Mouse (Mus musculus): Measurements from ENCODE around the gene Vta1. TPM values are rescaled to one million over a fixed set of nuclear protein-coding genes. Genes with fewer than 3 reads are reported as not detected.

The Vta1 gene
- polyA plus RNA-seq, 1 experiment from 2014 or later = 93.5 TPM

DNA sequence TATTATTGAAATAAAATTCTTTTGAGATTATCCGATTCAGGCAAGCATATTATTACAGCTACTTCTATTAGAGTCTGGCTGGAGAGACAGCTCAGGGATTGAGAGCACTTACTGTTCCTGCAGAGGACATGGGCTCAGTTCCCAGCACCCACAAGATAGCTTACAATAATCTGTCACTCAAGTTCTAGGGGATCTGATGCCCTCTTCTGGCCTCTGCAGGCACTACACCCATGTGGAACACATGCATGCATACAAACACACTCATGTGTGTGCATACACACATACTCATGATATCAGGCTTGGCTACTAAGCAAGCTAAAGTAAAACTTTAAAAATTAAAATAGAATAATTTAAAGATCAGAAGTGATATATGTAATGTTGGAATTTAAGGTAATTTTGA lies 19.7 kb downstream of the Vta1 start:
- Histone ChIP-seq H3K9ac (ENCODE audit: low read length) (no peak overlapping the region), H3K36me3 (ENCODE audit: control insufficient read depth, insufficient read depth, low read length) (peaks cover 20% of the 10 kb centered on the region; the same call in 1 of the 2 replicates), H3K4me3 (ENCODE audit: low read depth, low read length) (no peak overlapping the region), H3K27ac (ENCODE audit: low read depth) (no peak overlapping the region), H3K27me3 (replicated peaks; ENCODE audit: control insufficient read depth, insufficient read depth, low read length) (no peaks in the 10 kb centered on the region), H3K9me3 (ENCODE audit: control insufficient read depth, low read length) (no peaks in the 10 kb centered on the region), H3K4me2 (ENCODE audit: low read length) (no peak overlapping the region), H3K4me1 (replicated peaks; ENCODE audit: control insufficient read depth, insufficient read depth, low read length) (no peaks in the 10 kb centered on the region)
- DNase-seq (ENCODE audit: low spot score) (no peak), ATAC-seq (replicated peaks; ENCODE audit: low FRiP score, low TSS enrichment, low read depth) (no peak)
- 92% methylated on average over 1 of the region's 1 CpGs for WGBS

DNA sequence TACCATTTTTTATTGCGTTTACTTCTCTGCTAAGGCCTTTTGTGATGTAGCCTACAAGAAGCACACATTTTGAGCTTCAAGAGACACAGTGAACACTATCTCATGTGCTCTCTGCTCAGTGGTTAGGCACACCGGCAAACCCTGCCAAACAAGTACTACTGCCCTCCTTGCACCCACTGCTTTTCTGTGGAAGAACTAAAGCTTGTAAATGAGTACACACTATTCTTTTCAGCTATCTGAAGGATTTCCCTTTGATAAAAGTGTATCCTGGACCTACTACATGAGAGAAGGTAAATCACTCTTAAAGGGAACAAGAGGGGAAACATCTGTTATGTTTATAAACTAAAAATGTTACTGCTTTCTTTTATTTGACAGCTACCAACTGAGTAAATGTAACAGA lies 39.2 kb downstream of the Vta1 start:
- WGBS = 92% methylated on average over 2 of the region's 2 CpGs
- Histone ChIP-seq H3K27ac (ENCODE audit: low read depth) (no peak overlapping the region), H3K4me2 (ENCODE audit: low read length) (no peak overlapping the region), H3K4me1 (replicated peaks; ENCODE audit: control insufficient read depth, insufficient read depth, low read length) (no peaks in the 10 kb centered on the region), H3K9me3 (ENCODE audit: control insufficient read depth, low read length) (no peaks in the 10 kb centered on the region), H3K4me3 (ENCODE audit: low read depth, low read length) (no peak overlapping the region), H3K36me3 (ENCODE audit: control insufficient read depth, insufficient read depth, low read length) (peaks cover 29% of the 10 kb centered on the region), H3K27me3 (replicated peaks; ENCODE audit: control insufficient read depth, insufficient read depth, low read length) (no peaks in the 10 kb centered on the region), H3K9ac (ENCODE audit: low read length) (no peak overlapping the region)
- DNase-seq (ENCODE audit: low spot score) (no peak), ATAC-seq (replicated peaks; ENCODE audit: low FRiP score, low TSS enrichment, low read depth) (no peak)

DNA sequence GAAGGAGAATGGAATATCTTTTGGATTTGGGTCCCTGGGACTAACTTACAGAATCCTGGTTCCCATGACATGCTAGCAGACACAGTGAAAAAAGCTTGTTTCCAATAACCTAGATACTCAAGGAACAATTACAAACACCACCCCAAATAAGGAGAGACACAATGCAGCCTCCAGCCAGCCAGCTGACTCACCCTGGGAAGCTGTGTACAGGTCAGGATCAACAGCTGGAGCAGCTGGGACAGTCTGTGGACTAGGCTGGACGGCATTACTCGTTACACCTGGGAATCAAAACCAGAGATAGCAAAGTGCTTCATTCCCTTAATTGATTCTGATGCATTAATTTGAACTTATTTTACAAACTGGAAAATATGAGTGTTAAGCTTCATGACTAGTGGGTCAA lies 44.5 kb downstream of the Vta1 start:
- Histone ChIP-seq H3K36me3 (ENCODE audit: control insufficient read depth, insufficient read depth, low read length) (peaks cover 31% of the 10 kb centered on the region), H3K9me3 (ENCODE audit: control insufficient read depth, low read length) (no peaks in the 10 kb centered on the region), H3K4me2 (ENCODE audit: low read length) (no peak overlapping the region), H3K27me3 (replicated peaks; ENCODE audit: control insufficient read depth, insufficient read depth, low read length) (no peaks in the 10 kb centered on the region), H3K4me3 (ENCODE audit: low read depth, low read length) (no peak overlapping the region), H3K27ac (ENCODE audit: low read depth) (no peak overlapping the region), H3K4me1 (replicated peaks; ENCODE audit: control insufficient read depth, insufficient read depth, low read length) (no peaks in the 10 kb centered on the region), H3K9ac (ENCODE audit: low read length) (no peak overlapping the region)
- 77% methylated on average over 2 of the region's 2 CpGs for WGBS
- DNase-seq (ENCODE audit: low spot score) = no peak
- ATAC-seq (replicated peaks; ENCODE audit: low FRiP score, low TSS enrichment, low read depth) = no peak

DNA sequence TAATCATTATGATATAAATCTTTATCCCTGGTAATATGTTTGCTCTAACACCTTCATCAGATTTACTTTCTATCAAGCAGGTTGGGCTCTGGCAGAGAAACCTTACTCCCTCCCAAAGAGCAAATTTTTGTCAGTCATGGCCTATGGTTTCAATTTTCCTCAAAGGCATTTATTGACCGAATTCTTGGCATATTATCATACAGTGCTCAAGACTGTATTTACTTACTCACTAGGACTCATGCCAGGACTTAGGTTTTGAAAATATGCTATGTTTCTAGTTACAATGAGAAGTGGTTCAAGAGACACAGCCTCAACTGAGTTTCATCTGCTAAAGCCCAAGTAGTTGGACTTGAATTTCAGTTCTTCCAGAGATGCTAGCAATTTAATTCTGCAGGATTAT lies 65.7 kb downstream of the Vta1 start:
- no peaks in the 10 kb centered on the region for H3K4me1 ChIP-seq (replicated peaks; ENCODE audit: control insufficient read depth, insufficient read depth, low read length)
- no peak for DNase-seq (ENCODE audit: low spot score)

DNA sequence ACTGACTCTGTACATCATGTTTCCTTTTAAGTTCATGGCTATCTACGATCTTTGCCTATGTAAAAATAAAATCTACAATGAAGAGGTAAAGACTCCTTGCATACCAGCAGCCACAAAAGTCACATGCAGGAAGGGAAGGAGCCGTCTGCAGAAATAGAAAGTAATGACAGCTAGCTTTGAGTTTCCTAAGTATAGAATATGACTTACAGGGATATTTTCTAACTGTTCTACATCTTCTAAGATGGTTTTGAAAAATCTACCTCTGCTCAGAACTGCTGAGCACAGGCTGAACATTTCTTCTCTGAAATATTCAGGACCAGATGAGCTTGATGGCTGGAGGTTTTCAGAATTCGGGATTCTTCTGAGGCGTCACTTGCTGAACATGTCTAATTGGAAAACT lies 66.3 kb downstream of the Vta1 start:
- Histone ChIP-seq H3K4me1 (replicated peaks; ENCODE audit: control insufficient read depth, insufficient read depth, low read length) (no peaks in the 10 kb centered on the region), H3K27ac (ENCODE audit: low read depth) (no peak overlapping the region), H3K36me3 (ENCODE audit: control insufficient read depth, insufficient read depth, low read length) (no peaks in the 10 kb centered on the region), H3K4me3 (ENCODE audit: low read depth, low read length) (no peak overlapping the region), H3K27me3 (replicated peaks; ENCODE audit: control insufficient read depth, insufficient read depth, low read length) (no peaks in the 10 kb centered on the region), H3K9me3 (ENCODE audit: control insufficient read depth, low read length) (no peaks in the 10 kb centered on the region), H3K9ac (ENCODE audit: low read length) (no peak overlapping the region), H3K4me2 (ENCODE audit: low read length) (no peak overlapping the region)
- DNase-seq (ENCODE audit: low spot score) (no peak), ATAC-seq (replicated peaks; ENCODE audit: low FRiP score, low TSS enrichment, low read depth) (no peak)
- 90% methylated on average over 4 of the region's 4 CpGs for WGBS

More for the DNA sequence above, 65.7 kb downstream of the Vta1 start:
- 86% methylated on average over 1 of the region's 1 CpGs for WGBS
- Histone ChIP-seq H3K27ac (ENCODE audit: low read depth) (no peak overlapping the region), H3K36me3 (ENCODE audit: control insufficient read depth, insufficient read depth, low read length) (no peaks in the 10 kb centered on the region), H3K9me3 (ENCODE audit: control insufficient read depth, low read length) (no peaks in the 10 kb centered on the region), H3K4me2 (ENCODE audit: low read length) (no peak overlapping the region), H3K27me3 (replicated peaks; ENCODE audit: control insufficient read depth, insufficient read depth, low read length) (no peaks in the 10 kb centered on the region), H3K9ac (ENCODE audit: low read length) (no peak overlapping the region), H3K4me3 (ENCODE audit: low read depth, low read length) (no peak overlapping the region)
- no peak for ATAC-seq (replicated peaks; ENCODE audit: low FRiP score, low TSS enrichment, low read depth)

DNA sequence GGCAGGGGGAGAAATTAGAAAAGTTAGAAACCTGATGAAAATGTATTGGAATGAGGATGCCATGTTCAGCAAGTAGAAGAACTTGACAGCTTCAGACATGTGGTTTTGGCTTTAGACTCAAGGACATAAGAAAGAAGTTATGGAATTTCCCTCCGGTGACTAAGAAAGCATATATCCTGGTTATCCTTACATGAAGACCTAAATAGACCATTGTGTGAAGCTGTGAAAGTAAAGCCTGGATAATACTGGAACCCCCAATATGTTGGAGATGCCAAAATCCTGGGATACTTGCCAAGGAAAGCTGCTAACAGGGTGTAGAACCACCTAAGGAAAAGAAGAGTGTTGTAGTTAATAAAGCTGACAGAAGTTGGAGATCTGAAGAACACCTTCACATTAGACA lies 79.7 kb downstream of the Vta1 start:
- Histone ChIP-seq H3K27me3 (replicated peaks; ENCODE audit: control insufficient read depth, insufficient read depth, low read length) (no peaks in the 10 kb centered on the region), H3K9ac (ENCODE audit: low read length) (no peak overlapping the region), H3K4me3 (ENCODE audit: low read depth, low read length) (no peak overlapping the region), H3K4me1 (replicated peaks; ENCODE audit: control insufficient read depth, insufficient read depth, low read length) (no peaks in the 10 kb centered on the region), H3K4me2 (ENCODE audit: low read length) (no peak overlapping the region), H3K9me3 (ENCODE audit: control insufficient read depth, low read length) (no peaks in the 10 kb centered on the region), H3K36me3 (ENCODE audit: control insufficient read depth, insufficient read depth, low read length) (no peaks in the 10 kb centered on the region), H3K27ac (ENCODE audit: low read depth) (no peak overlapping the region)
- ATAC-seq (replicated peaks; ENCODE audit: low FRiP score, low TSS enrichment, low read depth) = no peak
- 95% methylated on average over 1 of the region's 1 CpGs for WGBS
- DNase-seq (ENCODE audit: low spot score) = no peak

DNA sequence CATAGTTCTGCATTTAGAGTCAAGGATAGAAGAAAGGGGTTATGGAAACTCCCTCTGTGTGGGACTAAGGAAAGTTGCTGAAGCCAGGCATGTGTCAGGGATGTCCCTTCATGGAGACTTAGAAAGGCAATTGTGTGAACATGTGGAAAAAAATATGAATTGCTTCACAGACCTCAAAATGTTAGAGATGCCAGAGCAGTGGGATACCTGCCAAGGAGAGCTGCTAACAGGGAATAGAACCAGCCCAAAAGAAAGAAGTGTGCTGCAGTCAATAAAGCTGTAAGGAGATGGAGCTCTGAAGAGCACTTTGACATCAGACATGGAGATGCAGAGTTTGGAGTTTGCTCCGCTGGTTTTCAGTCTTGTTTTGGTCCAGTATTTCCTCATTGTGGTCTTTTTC lies 86.2 kb downstream of the Vta1 start:
- DNase-seq (ENCODE audit: low spot score) = no peak
- Histone ChIP-seq H3K4me3 (ENCODE audit: low read depth, low read length) (no peak overlapping the region), H3K9me3 (ENCODE audit: control insufficient read depth, low read length) (no peaks in the 10 kb centered on the region), H3K27me3 (replicated peaks; ENCODE audit: control insufficient read depth, insufficient read depth, low read length) (no peaks in the 10 kb centered on the region), H3K4me2 (ENCODE audit: low read length) (no peak overlapping the region), H3K4me1 (replicated peaks; ENCODE audit: control insufficient read depth, insufficient read depth, low read length) (no peaks in the 10 kb centered on the region), H3K27ac (ENCODE audit: low read depth) (no peak overlapping the region), H3K36me3 (ENCODE audit: control insufficient read depth, insufficient read depth, low read length) (no peaks in the 10 kb centered on the region), H3K9ac (ENCODE audit: low read length) (no peak overlapping the region)
- no peak for ATAC-seq (replicated peaks; ENCODE audit: low FRiP score, low TSS enrichment, low read depth)
- 76% methylated on average over 1 of the region's 1 CpGs for WGBS

DNA sequence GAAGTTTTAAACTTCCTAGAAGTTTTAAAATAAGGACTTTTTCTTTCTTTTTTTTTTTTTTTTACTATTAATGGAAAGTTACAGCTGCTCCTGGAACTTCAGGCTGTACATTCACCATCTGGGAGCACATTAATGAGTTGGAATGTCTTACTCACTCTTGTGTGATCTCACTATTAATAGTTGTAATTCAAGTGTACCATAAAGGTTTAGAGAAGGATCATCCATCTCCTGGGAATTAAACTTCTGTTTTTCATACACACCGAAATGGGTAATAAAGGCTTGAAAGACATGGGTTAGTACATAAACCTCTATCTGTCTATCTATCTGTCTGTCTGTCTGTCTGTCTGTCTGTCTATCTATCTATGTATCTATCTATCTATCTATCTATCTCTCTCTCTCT lies 87.1 kb downstream of the Vta1 start:
- Histone ChIP-seq H3K9ac (ENCODE audit: low read length) (no peak overlapping the region), H3K27me3 (replicated peaks; ENCODE audit: control insufficient read depth, insufficient read depth, low read length) (no peaks in the 10 kb centered on the region), H3K36me3 (ENCODE audit: control insufficient read depth, insufficient read depth, low read length) (no peaks in the 10 kb centered on the region), H3K4me1 (replicated peaks; ENCODE audit: control insufficient read depth, insufficient read depth, low read length) (no peaks in the 10 kb centered on the region), H3K9me3 (ENCODE audit: control insufficient read depth, low read length) (no peaks in the 10 kb centered on the region), H3K4me2 (ENCODE audit: low read length) (no peak overlapping the region), H3K4me3 (ENCODE audit: low read depth, low read length) (no peak overlapping the region), H3K27ac (ENCODE audit: low read depth) (no peak overlapping the region)
- WGBS = 93% methylated on average over 1 of the region's 1 CpGs
- DNase-seq (ENCODE audit: low spot score) = no peak
- ATAC-seq (replicated peaks; ENCODE audit: low FRiP score, low TSS enrichment, low read depth) = no peak

DNA sequence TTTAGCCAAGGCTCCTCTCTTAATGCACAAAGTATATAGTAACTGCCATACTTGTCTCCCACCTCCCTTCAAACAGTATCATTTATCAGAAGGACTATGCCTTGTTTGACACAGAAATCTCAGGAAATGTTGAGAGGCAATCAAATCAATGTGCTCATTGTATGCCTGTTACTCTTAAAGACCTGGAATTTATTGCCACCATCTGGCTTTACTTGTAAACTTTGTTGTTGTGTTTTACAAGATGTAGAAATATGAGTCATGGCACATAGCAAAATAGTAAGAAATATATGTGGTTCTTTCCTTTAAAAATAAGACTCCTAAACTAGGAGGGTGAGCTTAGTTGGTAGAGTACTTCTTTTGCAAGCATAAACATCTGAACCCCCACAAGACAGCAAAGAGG lies 89.9 kb downstream of the Vta1 start:
- Histone ChIP-seq H3K36me3 (ENCODE audit: control insufficient read depth, insufficient read depth, low read length) (no peaks in the 10 kb centered on the region), H3K4me2 (ENCODE audit: low read length) (no peak overlapping the region)
- no peak for ATAC-seq (replicated peaks; ENCODE audit: low FRiP score, low TSS enrichment, low read depth)

More for the DNA sequence above, 89.9 kb downstream of the Vta1 start:
- H3K4me1 ChIP-seq (replicated peaks; ENCODE audit: control insufficient read depth, insufficient read depth, low read length) = no peaks in the 10 kb centered on the region
- no peaks in the 10 kb centered on the region for H3K9me3 ChIP-seq (ENCODE audit: control insufficient read depth, low read length)
- H3K27ac ChIP-seq (ENCODE audit: low read depth) = no peak overlapping the region
- H3K27me3 ChIP-seq (replicated peaks; ENCODE audit: control insufficient read depth, insufficient read depth, low read length) = no peaks in the 10 kb centered on the region
- DNase-seq (ENCODE audit: low spot score) = no peak
- no peak overlapping the region for H3K4me3 ChIP-seq (ENCODE audit: low read depth, low read length)
- no peak overlapping the region for H3K9ac ChIP-seq (ENCODE audit: low read length)

Measured in intestine, embryonic 14.5 days (tissue).